Mouse (Mus musculus): ENCODE measurements around the gene Gm20708.
A peak's percentile ranks its signal among the peaks of the same experiment; 100 is the strongest.

Gm20708 gene

DNA sequence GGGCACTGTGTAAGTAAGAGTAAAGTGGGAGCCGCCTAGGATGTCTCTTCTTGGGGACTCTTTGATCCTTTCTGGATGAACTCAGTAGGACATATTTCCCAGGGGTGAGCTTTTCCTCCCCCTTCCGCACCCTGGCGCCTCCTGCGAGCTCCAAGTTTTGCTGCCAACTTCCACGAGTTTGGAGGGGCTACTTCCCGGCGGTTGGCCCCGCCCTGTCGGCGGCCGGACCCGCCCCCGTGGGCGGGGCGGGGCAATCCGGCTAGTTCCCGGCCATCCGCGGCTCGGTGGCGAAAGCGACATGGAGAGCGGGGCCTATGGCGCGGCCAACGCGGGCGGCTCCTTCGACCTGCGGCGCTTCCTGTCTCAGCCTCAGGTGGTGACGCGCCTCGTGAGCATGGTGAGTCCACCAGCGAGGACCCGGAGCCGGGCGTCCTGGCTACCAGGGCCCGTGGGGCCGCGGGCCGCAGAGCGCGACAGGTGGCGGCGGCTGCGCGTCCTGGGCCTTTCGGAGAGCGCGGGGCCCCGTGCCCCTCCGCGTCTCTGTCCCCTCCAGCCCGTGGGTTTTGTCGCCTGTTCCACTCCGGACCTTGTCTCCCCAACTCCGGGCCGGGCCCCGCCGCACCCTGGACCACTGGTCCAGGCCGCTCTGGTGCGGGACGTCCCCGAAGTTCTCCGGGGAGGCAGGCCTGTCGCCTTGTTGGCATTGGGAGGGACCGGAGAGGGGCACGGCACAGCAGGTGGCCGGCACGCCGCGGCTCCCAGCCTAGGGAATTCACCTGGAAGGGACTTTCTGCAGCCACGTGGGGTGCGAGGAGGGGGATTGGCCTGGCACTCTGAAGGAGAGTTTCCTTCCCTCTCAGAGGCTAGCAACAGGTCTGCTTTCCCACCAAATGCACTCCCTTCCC, at the start of gene Gm20708, which contains the start of gene Syngr2:
Gm20708 (plus strand) TSS at position 262 of the 905 bp plus-strand sequence.
Syngr2 (plus strand) TSS at position 262 of the 905 bp plus-strand sequence.
- peak; percentile 81 for DNase-seq (ENCODE audit: extremely low spot score, low spot score)

DNA sequence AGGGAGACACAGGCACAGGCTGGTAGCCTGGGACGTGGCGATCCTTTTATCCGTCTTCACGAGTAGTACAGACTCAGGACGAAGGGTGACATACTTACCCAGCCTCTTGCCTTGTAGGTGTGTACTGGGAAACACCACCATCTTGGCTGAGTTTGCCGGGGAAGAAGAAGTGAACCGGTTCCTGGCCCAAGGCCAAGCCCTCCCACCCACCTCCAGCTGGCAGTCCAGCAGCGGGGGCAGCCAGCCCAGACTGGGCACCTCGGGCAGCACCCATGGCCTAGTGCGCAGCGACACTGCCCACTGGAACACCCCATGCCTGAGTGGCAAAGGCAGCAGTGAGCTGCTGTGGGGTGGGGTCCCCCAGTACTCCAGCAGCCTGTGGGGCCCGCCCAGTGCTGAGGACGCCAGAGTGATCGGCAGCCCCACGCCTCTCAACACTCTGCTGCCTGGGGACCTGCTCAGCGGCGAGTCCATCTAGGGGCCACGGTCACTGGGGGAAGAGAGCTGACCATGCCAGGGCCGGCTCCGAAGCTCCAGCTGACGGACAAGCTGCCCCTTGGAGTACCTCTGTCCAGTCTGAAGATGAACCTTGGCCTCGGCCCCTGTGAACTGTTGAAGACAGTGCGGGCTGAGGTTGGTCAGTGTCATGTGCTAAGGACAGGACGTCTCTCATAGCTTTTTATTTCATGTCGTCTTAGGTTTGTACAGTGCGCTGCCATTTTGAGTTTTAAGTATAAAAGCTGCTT, 48.9 kb upstream of the Gm20708 start:
- DNase-seq (ENCODE audit: extremely low spot score, low spot score) = no peak

DNA sequence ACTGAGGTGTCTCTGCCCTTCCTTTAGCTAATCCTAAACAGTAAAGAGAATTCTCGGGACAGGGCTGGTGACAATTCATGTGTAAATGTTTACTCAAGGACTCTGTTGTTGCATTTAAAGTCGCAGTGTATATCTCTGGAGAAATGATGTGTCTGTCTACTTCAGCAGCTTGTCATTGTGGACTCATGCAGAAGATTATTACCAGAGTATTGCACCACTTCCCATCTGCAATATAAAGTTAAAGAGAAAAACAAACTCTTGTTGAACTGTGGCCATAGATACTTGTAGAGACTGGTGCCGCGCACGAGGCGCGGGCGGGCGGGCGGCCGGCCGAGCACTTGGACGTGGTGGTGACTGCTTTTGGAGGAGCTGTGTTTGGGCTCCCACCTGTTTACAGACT, 47.7 kb upstream of the Gm20708 start:
- no peak for DNase-seq (ENCODE audit: extremely low spot score, low spot score)

DNA sequence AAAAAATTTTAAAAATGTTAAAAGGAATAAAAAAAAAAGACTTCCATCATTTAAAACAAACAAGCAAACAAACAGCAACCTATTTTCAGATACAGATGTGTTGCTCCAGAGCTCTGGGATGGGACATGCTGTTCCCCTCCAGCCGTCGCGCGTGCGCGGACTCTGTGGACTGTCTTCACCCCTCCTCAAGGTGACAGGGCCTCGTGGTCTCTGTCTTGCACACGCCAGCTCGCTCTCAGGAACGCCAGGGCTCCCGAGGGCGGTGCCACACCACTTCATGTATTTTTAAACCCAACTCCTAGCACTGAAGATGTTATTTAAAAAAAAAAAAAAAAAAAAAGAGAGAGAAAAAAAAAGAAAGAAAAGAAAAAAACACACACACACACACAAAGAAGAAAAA, 47.2 kb upstream of the Gm20708 start:
- no peak for DNase-seq (ENCODE audit: extremely low spot score, low spot score)

DNA sequence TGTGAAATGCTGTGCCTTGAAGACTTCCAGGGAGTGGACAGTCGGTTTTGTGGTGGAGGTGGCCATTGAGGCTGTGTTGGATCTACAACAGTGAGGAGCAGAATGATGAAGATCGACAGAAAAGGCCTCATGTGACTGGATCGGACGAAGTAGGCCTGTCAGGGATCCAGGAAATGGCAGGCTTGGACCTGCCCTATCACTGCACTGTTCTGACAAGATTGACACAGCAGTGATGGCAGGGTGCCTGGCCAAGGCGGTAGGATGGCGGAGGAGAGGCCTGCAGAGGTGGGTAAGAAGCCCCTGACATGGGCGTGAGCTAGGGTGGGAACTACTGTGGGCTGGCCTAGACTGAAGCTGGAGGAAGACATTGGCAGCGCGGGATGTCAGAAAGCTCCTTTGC, 45.1 kb upstream of the Gm20708 start:
- DNase-seq (ENCODE audit: extremely low spot score, low spot score) = no peak

DNA sequence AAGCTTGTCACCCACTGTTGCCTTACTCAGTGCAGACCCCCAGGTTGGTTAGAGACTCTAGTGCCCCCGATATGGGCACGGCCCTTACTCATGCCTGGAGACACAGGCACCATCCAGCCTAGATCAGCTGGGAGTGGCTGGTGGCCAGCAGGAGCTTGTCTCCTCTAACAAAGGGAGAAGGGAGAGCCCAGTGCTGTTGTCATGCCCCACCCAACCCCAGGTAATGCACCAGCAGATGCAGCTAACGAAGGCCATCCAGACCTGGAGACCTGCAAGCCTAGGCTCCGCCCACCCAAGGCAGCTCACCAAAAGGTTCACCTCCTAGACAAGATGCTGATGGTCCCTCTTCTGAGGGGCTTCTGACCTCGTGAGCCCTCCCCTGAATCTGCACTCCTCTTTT, 44.1 kb upstream of the Gm20708 start:
- DNase-seq (ENCODE audit: extremely low spot score, low spot score) = no peak

DNA sequence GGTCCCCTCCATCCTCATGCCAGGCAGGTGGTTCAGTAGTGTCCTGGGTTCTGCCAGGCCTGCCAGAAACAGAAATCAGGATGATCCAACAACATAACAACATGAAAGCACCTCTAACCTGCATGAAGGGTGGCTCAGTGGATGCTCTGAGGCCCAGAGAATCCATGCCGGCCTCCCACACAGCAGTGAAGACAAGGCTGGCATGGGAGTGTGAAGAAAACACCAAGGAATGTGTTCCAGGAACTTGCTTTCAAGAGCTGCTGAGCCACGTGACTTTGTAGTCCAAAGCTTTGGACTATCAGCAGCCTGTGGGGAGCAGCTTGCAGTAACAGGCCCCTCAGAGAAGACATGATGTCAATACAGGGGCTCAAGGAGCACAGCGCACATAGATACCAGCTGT, 43.2 kb upstream of the Gm20708 start:
- no peak for DNase-seq (ENCODE audit: extremely low spot score, low spot score)

DNA sequence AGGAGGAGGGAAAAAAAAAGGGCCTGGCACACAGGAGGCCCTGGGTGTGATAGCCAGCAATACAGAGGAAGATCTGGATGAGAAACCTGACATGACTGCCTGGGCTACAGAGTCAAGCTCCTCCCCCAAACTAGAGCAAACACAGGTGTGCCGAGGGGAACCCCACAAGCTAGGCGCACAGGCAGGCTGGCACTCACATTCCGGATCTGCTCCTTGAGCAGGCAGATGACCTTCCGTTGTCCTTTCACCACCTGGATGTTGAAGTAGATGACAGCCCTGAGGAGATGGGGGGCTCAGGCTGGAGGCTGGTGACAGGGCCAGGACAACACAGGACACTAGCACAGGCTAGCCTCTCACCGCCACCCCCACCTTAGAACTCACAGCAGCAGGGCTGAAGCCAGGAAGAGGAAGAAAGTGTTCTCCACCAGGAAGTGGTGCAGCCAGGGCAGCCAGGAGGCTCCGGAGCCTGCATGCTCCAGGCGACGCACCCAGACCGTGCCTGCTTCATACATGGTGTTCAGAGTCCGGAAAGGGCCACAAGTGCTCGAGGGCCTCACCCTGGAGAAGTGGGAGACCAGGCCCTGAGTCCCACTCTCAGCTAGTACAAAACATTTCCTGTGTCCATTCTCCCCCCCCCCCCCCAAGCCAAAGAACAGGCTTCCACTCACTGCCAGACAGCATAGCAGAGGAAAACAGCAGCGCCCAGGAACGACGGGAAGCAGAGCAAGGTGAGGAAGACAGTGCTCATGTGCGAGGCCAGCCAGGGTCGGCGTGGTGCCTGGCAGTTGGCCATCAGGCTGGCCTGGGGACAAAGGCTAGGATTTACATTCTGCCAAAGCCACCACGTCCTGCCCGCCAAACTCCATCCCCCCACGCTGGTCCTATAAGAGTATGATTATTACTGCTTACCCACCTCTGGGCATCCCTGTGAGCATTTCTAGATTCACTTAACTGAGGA, 40.5 kb upstream of the Gm20708 start:
- no peak for DNase-seq (ENCODE audit: extremely low spot score, low spot score)

DNA sequence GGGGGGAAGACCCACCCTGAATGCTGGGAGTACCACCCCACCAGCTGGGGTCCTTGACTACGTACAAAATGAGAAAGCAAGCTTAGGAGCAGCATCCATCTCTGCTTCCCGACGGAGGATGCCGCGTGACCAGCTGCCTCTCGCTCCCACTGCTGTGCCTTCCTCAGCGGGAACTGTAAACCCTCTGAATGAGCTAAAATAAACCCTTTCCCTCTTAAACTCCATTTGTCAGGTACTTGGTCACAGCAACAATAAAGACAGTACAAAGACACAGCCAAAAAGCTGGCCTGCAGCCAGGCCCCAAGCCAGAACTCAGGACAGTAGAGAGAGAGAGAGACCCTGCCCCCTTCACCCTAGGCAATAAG, 39.8 kb upstream of the Gm20708 start:
- DNase-seq (ENCODE audit: extremely low spot score, low spot score) = no peak

DNA sequence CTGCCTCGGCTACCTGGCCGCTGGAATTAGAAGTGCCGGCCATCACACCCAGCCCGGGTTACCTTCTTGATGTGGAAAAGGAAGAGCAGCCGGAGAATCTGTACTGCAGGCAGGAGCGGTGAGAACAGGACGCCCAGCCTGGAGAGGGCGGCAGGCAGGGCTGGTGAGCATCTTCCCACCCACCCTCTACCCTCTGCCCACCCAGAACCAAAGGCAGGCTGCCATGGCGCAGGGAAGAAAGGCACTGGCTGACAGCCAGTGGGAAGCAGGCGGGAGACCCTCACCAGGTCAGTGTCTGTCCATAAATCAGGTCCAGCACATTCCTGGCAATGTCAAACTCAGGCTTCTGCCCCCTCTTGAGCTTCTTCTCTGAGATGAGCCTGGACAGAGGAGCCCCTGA, 39.1 kb upstream of the Gm20708 start:
- no peak for DNase-seq (ENCODE audit: extremely low spot score, low spot score)

DNA sequence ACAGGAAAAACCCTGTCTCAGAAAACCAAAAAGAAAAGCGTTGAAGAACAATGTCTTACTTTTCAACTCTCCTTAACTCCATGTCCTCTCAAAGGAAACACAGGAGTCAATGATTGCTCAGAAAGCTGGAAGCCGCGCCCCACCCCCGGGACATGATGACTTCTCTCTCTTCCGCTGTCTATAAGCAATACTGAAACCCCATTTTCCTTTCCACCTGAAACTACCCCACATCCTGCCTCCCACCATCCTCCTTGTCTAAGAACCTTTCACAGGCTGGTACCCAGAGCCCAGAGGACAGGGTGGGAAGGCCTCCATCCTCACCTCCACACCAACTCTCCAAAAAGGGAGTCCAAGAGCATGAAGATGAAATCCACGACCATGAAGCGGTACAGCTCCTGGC, 37.1 kb upstream of the Gm20708 start:
- no peak for DNase-seq (ENCODE audit: extremely low spot score, low spot score)

DNA sequence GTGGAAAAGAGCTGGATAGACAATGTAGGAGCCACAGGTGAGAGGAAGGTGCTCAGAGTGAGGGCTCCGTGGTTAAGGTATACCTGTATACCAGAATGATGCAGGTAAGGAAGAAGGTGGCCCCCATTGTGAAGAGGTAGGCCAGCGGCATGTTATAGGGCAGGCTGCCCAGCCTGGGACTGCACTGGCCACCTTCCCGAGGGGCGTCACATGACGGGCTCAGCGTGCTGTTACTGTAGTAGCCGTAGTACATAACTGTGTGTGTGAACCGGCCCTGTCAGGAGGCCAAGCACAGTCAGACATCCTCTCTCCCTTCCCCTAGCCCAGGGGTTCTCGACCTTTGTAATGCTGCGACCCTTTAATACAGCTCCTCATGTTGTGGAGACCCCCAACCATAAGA, 34.5 kb upstream of the Gm20708 start:
- DNase-seq (ENCODE audit: extremely low spot score, low spot score) = no peak

DNA sequence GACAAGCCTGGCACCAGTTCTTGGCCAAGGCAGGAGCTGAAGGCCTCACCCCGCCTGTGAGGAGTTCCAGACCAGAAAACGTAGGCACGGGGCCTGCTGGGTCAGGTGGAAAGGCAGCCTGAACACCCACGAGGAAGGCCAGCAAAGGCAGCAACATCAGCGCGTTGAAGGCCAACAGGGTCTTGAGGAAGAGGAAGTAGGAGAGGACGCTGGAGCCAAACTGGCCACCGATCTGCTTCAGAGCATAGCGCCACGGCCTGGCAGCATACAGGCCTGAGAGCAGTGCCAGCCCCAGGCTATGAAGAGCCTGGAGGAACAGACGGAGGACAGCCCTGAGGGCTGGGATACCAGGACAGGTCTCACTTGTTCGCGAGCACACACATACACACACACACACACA, 33.9 kb upstream of the Gm20708 start:
- no peak for DNase-seq (ENCODE audit: extremely low spot score, low spot score)

DNA sequence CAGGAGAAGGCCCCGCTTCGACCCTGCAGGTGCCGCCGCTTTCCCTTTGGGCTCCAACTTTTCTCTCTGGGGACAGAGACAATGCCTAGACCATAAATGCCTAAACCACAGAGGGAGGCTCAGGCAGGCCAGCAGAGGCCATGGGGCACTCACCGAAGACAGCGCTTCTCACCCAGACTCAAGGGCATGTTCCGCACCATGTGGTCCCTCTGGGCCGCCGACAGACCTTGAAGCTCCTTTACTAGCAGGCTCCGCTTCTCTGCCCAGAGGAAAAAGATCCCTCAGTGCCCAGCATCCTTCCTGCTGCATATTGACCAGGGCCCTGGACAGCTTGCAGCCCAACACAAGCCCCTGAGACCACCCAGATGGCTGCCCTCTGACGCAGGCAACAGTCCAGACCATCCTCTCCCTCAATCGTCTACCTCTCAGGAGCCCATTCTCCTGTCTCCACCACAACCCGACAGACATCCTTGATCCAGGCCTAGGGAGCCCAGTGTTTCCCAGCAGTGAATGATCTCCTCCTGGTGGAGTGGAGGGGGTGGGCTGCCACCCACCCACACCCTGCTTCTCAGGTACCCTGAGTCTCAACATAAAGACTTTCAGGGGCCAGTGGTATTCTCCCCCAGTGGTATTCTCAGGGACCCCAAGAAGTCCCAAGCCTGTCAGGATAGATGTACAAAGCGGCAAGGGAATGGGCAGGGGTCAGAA, 33.2 kb upstream of the Gm20708 start:
- no peak for DNase-seq (ENCODE audit: extremely low spot score, low spot score)

DNA sequence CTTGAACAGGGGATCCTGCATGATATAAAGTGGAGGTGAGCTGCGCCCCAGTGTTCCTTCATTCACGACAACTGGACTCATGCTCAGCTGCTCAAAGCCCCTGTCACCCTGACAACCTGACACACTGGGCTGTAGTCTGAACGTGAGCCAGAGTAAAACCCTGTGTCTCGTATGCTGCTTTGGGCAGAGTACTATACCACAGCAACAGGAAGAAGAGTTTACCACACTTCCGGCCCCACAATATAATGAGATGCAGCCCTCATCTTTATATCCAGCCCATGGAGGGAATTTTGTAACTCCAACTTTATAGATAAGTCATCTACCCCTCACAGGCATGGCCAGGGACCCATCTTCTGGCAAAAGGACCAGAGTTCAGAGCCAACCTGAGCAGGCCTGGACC, 32.4 kb upstream of the Gm20708 start:
- no peak for DNase-seq (ENCODE audit: extremely low spot score, low spot score)

DNA sequence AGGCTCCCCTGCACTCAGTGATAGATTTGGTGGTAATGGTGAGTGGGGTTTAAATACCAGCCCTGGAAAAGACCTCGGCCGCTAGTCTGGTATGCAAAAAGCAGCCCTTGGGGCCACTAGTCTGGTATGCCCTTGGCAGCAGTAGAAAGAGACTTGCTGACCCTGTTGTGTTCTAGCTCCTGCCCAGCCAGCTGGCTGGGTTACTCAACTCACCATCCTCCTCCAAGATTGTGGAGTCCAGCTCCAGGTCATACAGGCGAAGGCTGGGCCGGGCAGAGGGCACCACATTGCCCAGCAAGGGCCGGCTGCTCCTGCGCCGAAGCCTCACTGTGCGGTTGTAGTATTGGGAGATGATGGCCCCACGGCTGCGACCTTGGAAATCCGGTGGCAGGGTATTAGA, 31.4 kb upstream of the Gm20708 start:
- DNase-seq (ENCODE audit: extremely low spot score, low spot score) = no peak

DNA sequence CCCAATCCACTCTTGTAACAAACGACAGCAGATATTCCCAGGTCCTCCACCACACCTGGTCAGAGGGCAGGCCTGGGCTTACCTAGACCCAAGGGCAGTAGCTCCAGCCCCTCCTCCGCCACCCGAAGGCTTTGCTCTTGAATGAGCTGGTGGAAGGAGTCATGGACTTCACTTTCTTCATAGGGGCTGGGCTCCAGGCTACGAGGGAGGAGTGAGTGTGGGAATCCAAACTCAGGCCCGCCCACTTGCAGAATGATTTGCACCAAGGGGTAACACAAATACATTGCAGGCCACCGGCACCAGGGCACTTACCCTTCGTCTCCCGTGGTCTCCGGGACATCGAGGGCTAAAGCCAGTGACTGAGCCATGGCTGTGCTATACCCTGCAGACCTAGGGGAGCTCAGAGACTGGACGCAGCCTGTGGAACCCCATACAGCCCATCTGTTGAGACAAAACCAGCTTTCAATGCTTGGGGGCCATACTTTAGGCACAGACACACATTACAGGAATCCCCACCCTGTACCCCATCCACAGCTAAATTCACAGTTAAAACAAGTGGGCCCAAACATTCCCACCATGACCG, 30.5 kb upstream of the Gm20708 start:
- DNase-seq (ENCODE audit: extremely low spot score, low spot score) = peak; percentile 43

DNA sequence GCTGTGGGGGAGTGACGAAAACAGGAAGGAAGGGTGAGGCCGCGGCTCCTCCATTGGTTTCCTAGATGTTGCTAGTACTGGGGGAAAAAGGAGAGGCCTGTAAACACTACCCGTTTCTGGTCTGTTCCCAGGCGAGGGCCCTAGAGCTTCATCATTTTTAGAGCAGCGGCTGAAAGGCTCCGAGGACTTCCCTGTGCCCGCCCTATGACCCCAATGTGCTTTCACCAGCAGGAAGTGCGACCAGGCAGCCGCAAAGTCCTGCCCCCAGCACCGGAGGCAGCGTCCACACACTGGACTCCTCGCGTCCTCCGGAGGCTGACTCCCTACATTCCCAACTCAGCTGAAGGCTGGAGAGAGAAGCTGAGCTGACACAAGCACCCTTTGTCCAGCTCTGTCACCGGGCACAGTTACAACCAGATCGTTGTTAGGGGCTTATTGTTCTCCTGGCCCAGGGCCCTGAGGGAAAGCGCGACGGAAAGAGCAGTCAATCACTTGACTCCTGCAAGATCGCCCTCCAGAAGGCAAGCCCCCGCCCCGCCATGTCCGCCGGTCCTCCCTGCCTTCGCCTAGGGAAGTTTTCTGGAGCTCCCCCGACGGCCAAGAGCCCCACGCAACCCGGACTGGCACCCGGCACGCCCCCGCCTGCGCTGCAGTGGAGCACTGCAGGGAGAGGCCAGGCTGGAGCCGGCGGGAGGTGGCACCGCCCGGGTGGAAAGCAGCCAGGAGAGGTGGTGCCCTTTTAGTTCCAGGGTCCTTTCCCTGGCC, 29.9 kb upstream of the Gm20708 start:
- DNase-seq (ENCODE audit: extremely low spot score, low spot score) = peak; percentile 80

DNA sequence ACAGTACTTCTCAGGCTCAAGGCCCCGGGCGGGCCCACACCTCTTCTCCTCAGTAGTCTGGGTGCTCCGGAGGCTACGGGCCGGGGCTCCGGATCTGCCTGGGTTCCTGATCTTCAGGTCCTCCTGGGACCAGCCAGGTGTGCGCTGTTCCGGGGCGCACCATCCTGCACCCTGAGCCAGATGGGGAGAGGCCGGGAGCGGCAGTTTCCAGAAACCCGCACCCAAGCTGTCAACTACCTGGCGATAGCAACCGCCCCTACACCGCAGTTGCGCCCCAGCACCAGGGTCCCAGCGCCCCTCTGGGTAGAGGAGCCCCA, 29.3 kb upstream of the Gm20708 start:
- DNase-seq (ENCODE audit: extremely low spot score, low spot score) = no peak

DNA sequence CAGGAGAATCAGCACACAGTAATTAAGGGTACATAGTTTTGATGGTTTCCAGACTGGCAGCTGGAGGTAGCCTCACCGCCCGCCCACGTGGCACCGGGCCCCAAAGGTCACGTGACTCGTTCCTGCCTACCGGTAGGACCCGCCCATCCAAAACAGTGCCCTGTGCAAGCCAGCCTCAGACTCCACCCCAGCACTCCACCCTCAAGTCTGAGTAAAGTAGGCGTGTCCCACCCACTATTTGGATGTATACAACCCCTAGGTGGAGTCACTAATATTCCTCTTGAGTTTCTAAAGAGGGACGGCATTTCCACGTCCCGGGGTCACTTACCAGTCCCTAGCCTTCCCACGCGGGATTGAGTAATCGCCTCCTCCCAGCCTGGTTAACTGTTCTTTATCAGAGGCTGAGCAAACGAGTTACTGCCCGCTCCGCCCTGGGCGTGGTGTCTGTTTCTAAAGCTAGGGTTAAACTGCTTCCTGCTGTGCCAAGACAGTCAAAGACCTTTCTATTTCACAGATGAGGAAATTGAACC, 28.8 kb upstream of the Gm20708 start:
- DNase-seq (ENCODE audit: extremely low spot score, low spot score) = peak; percentile 71

Data from neural tube, embryonic 10.5 days (tissue).